Mouse (Mus musculus): ENCODE data around the gene Tmem231. TPM values are rescaled to one million over a fixed set of nuclear protein-coding genes. Genes with fewer than 3 reads are reported as not detected.

Gene Tmem231
- polyA plus RNA-seq, 1 experiment from 2014 or later = 11.5 TPM

GRCm38 (mm10) chr8:111920971-111921370 lies 12.7 kb downstream of the Tmem231 start:
- H3K9me3 ChIP-seq = no peaks in the 10 kb centered on the region
- no peak overlapping the region for H3K9ac ChIP-seq
- H3K4me2 ChIP-seq (replicated peaks) = no peak overlapping the region
- H3K27me3 ChIP-seq (replicated peaks) = no peaks in the 10 kb centered on the region
- no peak overlapping the region for H3K27ac ChIP-seq
- ATAC-seq = no peak
- H3K4me1 ChIP-seq (replicated peaks) = no peaks in the 10 kb centered on the region
- 76% methylated on average over 4 of the region's 4 CpGs for WGBS
- no peaks in the 10 kb centered on the region for H3K36me3 ChIP-seq
- H3K4me3 ChIP-seq (replicated peaks) = no peak overlapping the region

DNA sequence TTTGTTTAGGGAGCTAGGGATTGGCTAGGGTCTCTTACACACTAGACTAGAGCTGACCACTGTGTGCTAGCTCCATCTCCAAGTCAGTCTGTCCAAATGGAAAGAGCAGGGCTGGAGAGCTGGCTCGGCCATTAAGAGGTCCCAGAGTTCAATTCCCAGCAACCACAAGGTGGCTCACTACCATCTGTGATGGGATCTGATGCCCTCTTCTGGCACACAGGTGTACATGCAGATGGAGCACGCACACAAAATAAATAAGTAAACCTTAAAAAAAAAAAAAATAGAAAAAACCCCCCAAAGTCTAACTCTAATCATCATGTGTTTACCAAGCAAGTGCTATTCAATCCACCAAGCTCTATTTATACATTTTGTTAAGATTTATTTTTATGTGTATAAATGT lies 14.0 kb downstream of the Tmem231 start:
- ATAC-seq = no peak
- Histone ChIP-seq H3K27ac (no peak overlapping the region), H3K36me3 (no peaks in the 10 kb centered on the region), H3K27me3 (replicated peaks) (no peaks in the 10 kb centered on the region), H3K4me3 (replicated peaks) (no peak overlapping the region), H3K4me1 (replicated peaks) (no peaks in the 10 kb centered on the region), H3K9ac (no peak overlapping the region), H3K4me2 (replicated peaks) (no peak overlapping the region), H3K9me3 (no peaks in the 10 kb centered on the region)
- WGBS = 88% methylated on average over 2 of the region's 2 CpGs

DNA sequence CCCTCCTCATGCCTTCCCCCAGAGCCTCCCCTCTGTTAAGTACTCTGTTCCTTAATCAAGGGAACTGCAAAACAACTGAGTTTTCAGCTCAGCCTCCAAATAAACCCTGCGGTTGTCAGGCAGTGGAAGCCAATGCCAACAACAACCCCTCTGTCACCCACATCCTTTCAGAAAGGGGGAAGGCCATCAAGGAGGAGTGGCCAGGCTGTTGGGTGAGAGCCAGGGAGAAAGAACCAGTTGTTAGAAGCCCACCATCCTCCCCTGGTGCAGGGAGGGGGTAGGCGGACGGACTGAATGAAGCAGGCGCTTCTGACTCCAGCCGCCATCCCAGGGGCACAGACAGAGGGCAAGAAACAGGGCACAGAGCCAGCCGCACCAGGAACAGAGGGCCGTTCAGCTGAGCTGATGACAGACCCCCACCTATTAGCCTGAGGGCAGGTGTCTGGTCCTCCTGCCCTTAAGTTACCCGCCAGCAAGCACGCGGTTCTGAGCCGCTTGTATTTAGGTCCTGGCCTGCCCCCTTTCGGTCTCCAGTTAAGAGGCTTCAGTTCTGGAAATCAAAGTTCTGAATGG lies 20.7 kb downstream of the Tmem231 start:
- WGBS = 60% methylated on average over 12 of the region's 12 CpGs
- ATAC-seq = peak; percentile 62
- Histone ChIP-seq H3K36me3 (no peaks in the 10 kb centered on the region), H3K4me1 (replicated peaks) (peaks cover 11% of the 10 kb centered on the region), H3K27me3 (replicated peaks) (peaks cover 9% of the 10 kb centered on the region; the same call in 1 of the 2 replicates), H3K27ac (no peak overlapping the region), H3K4me2 (replicated peaks) (no peak overlapping the region), H3K9me3 (no peaks in the 10 kb centered on the region), H3K4me3 (replicated peaks) (no peak overlapping the region), H3K9ac (no peak overlapping the region)

GRCm38 (mm10) chr8:111911572-111911971 lies 22.1 kb downstream of the Tmem231 start:
- Histone ChIP-seq H3K9ac (no peak overlapping the region), H3K4me3 (replicated peaks) (no peak overlapping the region), H3K27me3 (replicated peaks) (peaks cover 9% of the 10 kb centered on the region; the same call in 1 of the 2 replicates), H3K36me3 (no peaks in the 10 kb centered on the region), H3K4me2 (replicated peaks) (no peak overlapping the region), H3K9me3 (no peaks in the 10 kb centered on the region), H3K27ac (no peak overlapping the region), H3K4me1 (replicated peaks) (peaks cover 11% of the 10 kb centered on the region)
- 63% methylated on average over 7 of the region's 7 CpGs for WGBS
- ATAC-seq = no peak

DNA sequence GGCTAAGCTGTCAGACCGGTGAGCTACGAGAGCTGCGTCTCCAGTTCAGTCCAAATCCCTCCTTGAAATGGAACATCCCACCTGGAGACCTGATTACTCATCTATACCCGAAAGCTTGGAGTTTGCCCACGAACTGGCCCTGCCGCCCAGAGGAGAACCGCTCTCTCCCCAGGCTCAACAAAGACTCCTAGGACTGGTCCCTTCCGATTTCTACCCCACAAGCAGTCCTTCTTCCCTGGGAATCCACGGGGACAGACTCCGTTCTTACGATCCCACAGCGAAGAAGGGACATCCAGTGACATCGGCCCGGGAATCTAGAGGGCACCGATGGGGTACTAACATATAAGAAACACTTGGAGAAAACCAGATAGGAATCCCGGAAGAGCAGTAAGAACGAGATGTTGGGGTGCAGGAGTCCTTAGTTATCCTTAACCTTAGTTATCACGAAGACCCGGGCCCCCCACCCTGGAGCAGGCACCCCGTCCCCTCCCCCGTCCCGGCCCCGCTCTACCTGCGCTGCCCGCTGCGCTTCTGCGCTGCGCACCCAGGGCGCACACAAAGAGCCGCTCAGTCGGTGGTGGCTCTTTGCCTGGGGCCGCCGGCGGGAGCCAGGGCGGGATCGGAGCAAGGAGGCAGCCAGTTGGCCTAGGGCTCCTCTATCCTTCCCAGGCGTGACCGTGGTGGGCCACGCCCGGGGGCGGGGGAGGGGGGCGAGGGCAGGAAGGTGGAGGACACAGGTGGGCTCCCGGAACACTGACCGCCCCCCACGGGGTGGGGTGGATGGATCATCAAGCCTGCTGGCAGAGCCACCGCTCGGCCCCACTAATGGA lies 23.8 kb downstream of the Tmem231 start, which contains the start of gene Chst5:
TSS of gene Chst5 (minus strand) at position 827 of the 830 bp plus-strand sequence.
- H3K4me2 ChIP-seq (replicated peaks) = peak within 1 kb of the TSS; percentile 77
- peaks cover 16% of the 10 kb centered on the region for H3K4me1 ChIP-seq (replicated peaks)
- peaks cover 9% of the 10 kb centered on the region; the same call in 1 of the 2 replicates for H3K27me3 ChIP-seq (replicated peaks)
- H3K4me3 ChIP-seq (replicated peaks) = peak within 1 kb of the TSS; percentile 35
- peak; percentile 48; the same call in 1 of the 2 replicates for ATAC-seq
- no peaks in the 10 kb centered on the region for H3K36me3 ChIP-seq
- no peaks in the 10 kb centered on the region for H3K9me3 ChIP-seq
- no peak within 1 kb of the TSS for H3K27ac ChIP-seq
- WGBS = 5% methylated on average over 46 of the region's 47 CpGs
- H3K9ac ChIP-seq = peak within 1 kb of the TSS; percentile 30

- H3K9ac ChIP-seq = no peak overlapping the region
- H3K27me3 ChIP-seq (replicated peaks) = peaks cover 8% of the 10 kb centered on the region; the same call in 1 of the 2 replicates
- no peak overlapping the region for H3K4me3 ChIP-seq (replicated peaks)
- H3K27ac ChIP-seq = no peak overlapping the region
- H3K9me3 ChIP-seq = no peaks in the 10 kb centered on the region
- no peak overlapping the region for H3K4me2 ChIP-seq (replicated peaks)
- peaks cover 16% of the 10 kb centered on the region for H3K4me1 ChIP-seq (replicated peaks)
- H3K36me3 ChIP-seq = no peaks in the 10 kb centered on the region
- peak; percentile 89 for ATAC-seq
- 48% methylated on average over 7 of the region's 8 CpGs for WGBS
These were observed 28.1 kb downstream of the Tmem231 start for GRCm38 (mm10) chr8:111905500-111906121.

- Histone ChIP-seq H3K4me3 (replicated peaks) (no peak overlapping the region), H3K9me3 (no peaks in the 10 kb centered on the region), H3K4me1 (replicated peaks) (peaks cover 5% of the 10 kb centered on the region; the same call in 1 of the 2 replicates), H3K36me3 (no peaks in the 10 kb centered on the region), H3K4me2 (replicated peaks) (no peak overlapping the region), H3K9ac (no peak overlapping the region), H3K27ac (no peak overlapping the region), H3K27me3 (replicated peaks) (no peaks in the 10 kb centered on the region)
- ATAC-seq = no peak
- WGBS = 37% methylated on average over 5 of the region's 5 CpGs
These were observed 31.6 kb downstream of the Tmem231 start for GRCm38 (mm10) chr8:111902080-111902479.

- H3K27ac ChIP-seq = no peak overlapping the region
- H3K36me3 ChIP-seq = no peaks in the 10 kb centered on the region
- H3K9ac ChIP-seq = no peak overlapping the region
- no peak overlapping the region for H3K4me2 ChIP-seq (replicated peaks)
- no peak overlapping the region for H3K4me3 ChIP-seq (replicated peaks)
- 43% methylated on average over 10 of the region's 10 CpGs for WGBS
- no peaks in the 10 kb centered on the region for H3K27me3 ChIP-seq (replicated peaks)
- H3K4me1 ChIP-seq (replicated peaks) = no peaks in the 10 kb centered on the region
- ATAC-seq = no peak
- H3K9me3 ChIP-seq = no peaks in the 10 kb centered on the region
These were observed 35.1 kb downstream of the Tmem231 start for GRCm38 (mm10) chr8:111898586-111898985.

DNA sequence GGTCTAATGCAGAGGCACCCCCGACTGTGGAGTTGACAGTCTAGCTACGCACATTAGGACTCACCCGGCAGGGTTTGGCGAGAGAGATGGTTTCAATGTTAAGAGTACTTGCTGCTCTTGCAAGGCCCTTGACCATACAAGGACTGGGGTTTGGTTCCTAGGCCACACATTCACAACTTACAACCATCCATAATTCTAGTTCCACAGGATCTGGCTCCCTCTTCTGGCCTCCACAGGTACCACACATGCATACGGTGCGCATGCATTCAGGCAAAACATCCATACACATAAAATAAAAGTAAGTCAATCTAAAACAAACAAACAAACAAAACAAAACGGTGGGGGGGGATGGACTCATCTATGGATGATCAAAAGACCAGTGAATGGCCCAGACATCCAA lies 38.7 kb downstream of the Tmem231 start:
- 86% methylated on average over 7 of the region's 7 CpGs for WGBS
- H3K9me3 ChIP-seq = no peaks in the 10 kb centered on the region
- peaks cover 13% of the 10 kb centered on the region for H3K27me3 ChIP-seq (replicated peaks)
- H3K27ac ChIP-seq = no peak overlapping the region
- H3K4me3 ChIP-seq (replicated peaks) = no peak overlapping the region
- H3K4me2 ChIP-seq (replicated peaks) = no peak overlapping the region
- H3K9ac ChIP-seq = no peak overlapping the region
- ATAC-seq = no peak
- H3K36me3 ChIP-seq = no peaks in the 10 kb centered on the region
- H3K4me1 ChIP-seq (replicated peaks) = peaks cover 7% of the 10 kb centered on the region

DNA sequence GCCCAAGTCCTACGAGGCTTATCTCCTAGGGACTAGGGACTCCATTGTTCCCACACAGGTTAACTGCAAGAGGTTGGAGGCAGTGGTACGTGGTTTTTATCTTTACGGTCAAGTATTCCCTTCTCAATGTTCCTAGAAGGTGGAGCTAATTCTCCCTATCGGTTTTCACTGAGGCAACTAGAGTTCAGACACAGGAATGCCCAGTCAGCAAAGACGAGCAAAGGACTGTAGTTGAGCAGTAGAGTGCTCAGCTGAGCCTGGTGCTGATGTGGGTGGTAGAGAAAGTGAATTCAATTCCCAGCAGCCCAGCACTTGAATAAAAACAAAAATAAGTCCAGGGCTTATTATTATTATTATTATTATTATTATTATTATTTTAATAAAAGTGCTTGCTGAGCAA lies 41.1 kb downstream of the Tmem231 start:
- no peak overlapping the region for H3K9ac ChIP-seq
- ATAC-seq = no peak
- no peak overlapping the region for H3K4me2 ChIP-seq (replicated peaks)
- WGBS = 50% methylated on average over 5 of the region's 5 CpGs
- no peaks in the 10 kb centered on the region for H3K36me3 ChIP-seq
- H3K4me1 ChIP-seq (replicated peaks) = peaks cover 17% of the 10 kb centered on the region
- H3K4me3 ChIP-seq (replicated peaks) = no peak overlapping the region
- peaks cover 22% of the 10 kb centered on the region for H3K27me3 ChIP-seq (replicated peaks)
- no peak overlapping the region for H3K27ac ChIP-seq
- H3K9me3 ChIP-seq = no peaks in the 10 kb centered on the region

GRCm38 (mm10) chr8:111891983-111892382 lies 41.7 kb downstream of the Tmem231 start:
- no peak overlapping the region for H3K4me2 ChIP-seq (replicated peaks)
- H3K9me3 ChIP-seq = no peaks in the 10 kb centered on the region
- no peak overlapping the region for H3K9ac ChIP-seq
- ATAC-seq = 0 out of 2 replicates have a peak, but pooled peaks have one; percentile 21
- H3K4me1 ChIP-seq (replicated peaks) = peaks cover 17% of the 10 kb centered on the region
- peaks cover 22% of the 10 kb centered on the region for H3K27me3 ChIP-seq (replicated peaks)
- H3K4me3 ChIP-seq (replicated peaks) = no peak overlapping the region
- no peak overlapping the region for H3K27ac ChIP-seq
- WGBS = 16% methylated on average over 8 of the region's 8 CpGs
- H3K36me3 ChIP-seq = no peaks in the 10 kb centered on the region

DNA sequence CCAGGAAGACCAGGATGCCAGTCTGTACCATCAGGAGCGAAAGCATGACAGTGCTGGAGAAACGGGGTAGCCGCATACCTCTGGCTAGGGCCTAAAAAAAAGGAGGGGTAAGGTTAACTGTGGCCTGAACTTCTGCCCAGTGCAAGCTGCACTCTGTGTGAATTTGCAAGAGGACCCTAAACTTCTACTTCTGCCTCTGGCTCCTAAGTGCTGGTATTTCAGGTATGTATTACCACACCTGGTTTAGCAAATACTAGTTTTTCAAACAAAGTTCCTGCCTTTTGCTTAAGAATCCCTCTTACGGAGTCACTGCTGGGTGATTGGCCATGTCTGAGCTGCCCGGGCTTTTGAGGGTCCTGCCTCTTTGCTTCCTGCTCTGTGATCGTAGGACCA lies 42.8 kb downstream of the Tmem231 start:
- ATAC-seq = no peak
- no peak overlapping the region for H3K4me3 ChIP-seq (replicated peaks)
- peaks cover 17% of the 10 kb centered on the region for H3K4me1 ChIP-seq (replicated peaks)
- WGBS = 55% methylated on average over 6 of the region's 6 CpGs
- H3K36me3 ChIP-seq = no peaks in the 10 kb centered on the region
- H3K9me3 ChIP-seq = no peaks in the 10 kb centered on the region
- H3K27ac ChIP-seq = no peak overlapping the region
- no peak overlapping the region for H3K4me2 ChIP-seq (replicated peaks)
- H3K27me3 ChIP-seq (replicated peaks) = peaks cover 22% of the 10 kb centered on the region
- no peak overlapping the region for H3K9ac ChIP-seq
